Mouse (Mus musculus) forebrain, embryonic 14.5 days (tissue): ENCODE measurements around the gene Ap2a1. TPM values are rescaled to one million over a fixed set of nuclear protein-coding genes. Genes with fewer than 3 reads are reported as not detected.

ENCODE experiments used
- ATAC-seq: fragments of 200-750 bp; cut with Nextera tagmentation; 2 replicates; pipeline ENCODE4 v1.8.0; 2017; ENCODE audit warnings: mild to moderate bottlenecking, moderate library complexity
- DNase-seq: peaks from one replicate; pipeline ENCODE4 v3.0.0-alpha.2; 2015; ENCODE audit warnings: low spot score
- H3K27ac ChIP-seq: fragments of 300-500 bp; sonication (generic); 2 replicates; pipeline ENCODE4 v1.5.1; 2014; ENCODE audit warnings: low read depth, mild to moderate bottlenecking, control low read depth, low read length, moderate library complexity
- H3K27me3 ChIP-seq: fragments of 300-500 bp; sonication (generic); replicated peaks from 2 replicates; pipeline ENCODE4 v1.6.1; 2014; ENCODE audit warnings: low read length, control low read depth, mixed read lengths; ENCODE audit not compliant: control insufficient read depth, insufficient read depth
- H3K36me3 ChIP-seq: fragments of 300-500 bp; sonication (generic); 2 replicates; pipeline ENCODE4 v1.6.1; 2014; ENCODE audit warnings: low read length, control low read depth; ENCODE audit not compliant: control insufficient read depth, insufficient read depth
- H3K4me1 ChIP-seq: fragments of 300-500 bp; sonication (generic); 2 replicates; pipeline ENCODE4 v1.6.1; 2014; ENCODE audit warnings: antibody characterized with exemption, low read length, control low read depth; ENCODE audit not compliant: control insufficient read depth, insufficient read depth
- H3K4me2 ChIP-seq: fragments of 300-500 bp; sonication (generic); 2 replicates; pipeline ENCODE4 v1.6.1; 2014; ENCODE audit warnings: mild to moderate bottlenecking, control low read depth, low read length
- H3K4me3 ChIP-seq: fragments of 300-500 bp; sonication (generic); 2 replicates; pipeline ENCODE4 v1.5.1; 2014; ENCODE audit warnings: low read depth, low read length, control low read depth
- H3K9ac ChIP-seq: fragments of 300-500 bp; sonication (generic); 2 replicates; pipeline ENCODE4 v1.6.1; 2014; ENCODE audit warnings: mild to moderate bottlenecking, low read length, control low read depth, moderate library complexity
- H3K9me3 ChIP-seq: fragments of 300-500 bp; sonication (generic); replicated peaks from 2 replicates; pipeline ENCODE4 v1.6.1; 2016; ENCODE audit warnings: low read length, control low read depth, mixed read lengths; ENCODE audit not compliant: control insufficient read depth
- WGBS: fragments of 180-500 bp; shearing (Covaris S2); extraction: QIAGEN DNeasy Blood & Tissue Kit; methylation state at CpG from one replicate; pipeline ENCODE4 v1.1.7; 2014; 5-methylcytosine and 5-hydroxymethylcytosine counted together
- polyA plus RNA-seq: library from polyadenylated mRNA; unstranded; fragments of >200 nt; fragmentation: Nextera tagmentation; extraction: Ambion mirVana; gene quantifications from 2 replicates; pipeline ENCODE4 v1.2.1, GENCODE M21; 2014

The Ap2a1 gene
- polyA plus RNA-seq, 1 experiment from 2014 or later, result 85.6 TPM

GRCm38 (mm10) chr7:44861429-44861816 is 67.9 kb downstream of the Ap2a1 start:
- Histone ChIP-seq H3K4me1 (peaks cover 20% of the 10 kb centered on the region), H3K4me2 (no peak overlapping the region), H3K9me3 (no peaks in the 10 kb centered on the region), H3K4me3 (no peak overlapping the region), H3K9ac (no peak overlapping the region), H3K27me3 (no peaks in the 10 kb centered on the region), H3K36me3 (peaks cover 52% of the 10 kb centered on the region), H3K27ac (peak overlapping the region; percentile 15; the same call in 1 of the 2 replicates)
- DNase-seq (no peak), ATAC-seq (no peak)
- WGBS, result 82% methylated on average over 14 of the region's 14 CpGs

- Histone ChIP-seq H3K36me3 (peaks cover 46% of the 10 kb centered on the region), H3K4me3 (no peak overlapping the region), H3K9me3 (no peaks in the 10 kb centered on the region), H3K4me2 (no peak overlapping the region), H3K27me3 (no peaks in the 10 kb centered on the region), H3K4me1 (peaks cover 13% of the 10 kb centered on the region), H3K9ac (no peak overlapping the region), H3K27ac (peak overlapping the region; percentile 15; the same call in 1 of the 2 replicates)
- 55% methylated on average over 22 of the region's 22 CpGs for WGBS
- DNase-seq (peak; percentile 75), ATAC-seq (peak; percentile 37)
These were observed 68.5 kb downstream of the Ap2a1 start for GRCm38 (mm10) chr7:44860576-44861428.

GRCm38 (mm10) chr7:44859896-44860295 is 69.4 kb downstream of the Ap2a1 start:
- Histone ChIP-seq H3K27ac (no peak overlapping the region), H3K36me3 (peaks cover 37% of the 10 kb centered on the region), H3K9ac (no peak overlapping the region), H3K4me2 (no peak overlapping the region), H3K9me3 (no peaks in the 10 kb centered on the region), H3K27me3 (no peaks in the 10 kb centered on the region), H3K4me1 (peaks cover 15% of the 10 kb centered on the region), H3K4me3 (no peak overlapping the region)
- no peak for DNase-seq
- 90% methylated on average over 11 of the region's 11 CpGs for WGBS
- ATAC-seq, result no peak

GRCm38 (mm10) chr7:44857905-44858304 is 71.4 kb downstream of the Ap2a1 start:
- Histone ChIP-seq H3K9me3 (no peaks in the 10 kb centered on the region), H3K27ac (no peak overlapping the region), H3K27me3 (no peaks in the 10 kb centered on the region), H3K9ac (peak overlapping the region; percentile 84), H3K4me1 (peaks cover 26% of the 10 kb centered on the region), H3K36me3 (peaks cover 21% of the 10 kb centered on the region), H3K4me3 (peak overlapping the region; percentile 72), H3K4me2 (peak overlapping the region; percentile 86)
- DNase-seq (no peak), ATAC-seq (no peak)
- 30% methylated on average over 8 of the region's 8 CpGs for WGBS

- Histone ChIP-seq H3K27me3 (no peaks in the 10 kb centered on the region), H3K36me3 (peaks cover 19% of the 10 kb centered on the region), H3K4me1 (peaks cover 26% of the 10 kb centered on the region), H3K4me2 (peak within 1 kb of the TSS; percentile 86), H3K4me3 (peak within 1 kb of the TSS; percentile 72), H3K9ac (peak within 1 kb of the TSS; percentile 84), H3K27ac (peak within 1 kb of the TSS; percentile 87), H3K9me3 (no peaks in the 10 kb centered on the region)
- under 1% methylated on average over 31 of the region's 32 CpGs for WGBS
- peak; percentile 96 for DNase-seq
- ATAC-seq, result peak; percentile 73
These were observed 72.2 kb downstream of the Ap2a1 start, which contains the start of gene Pnkp for GRCm38 (mm10) chr7:44857042-44857552. Gene Pnkp (plus strand): TSS chr7:44857139.

GRCm38 (mm10) chr7:44856265-44856916 is 72.9 kb downstream of the Ap2a1 start:
- ATAC-seq, result no peak

GRCm38 (mm10) chr7:44855036-44855435 is 74.3 kb downstream of the Ap2a1 start:
- H3K27ac ChIP-seq, result peak overlapping the region; percentile 85
- ATAC-seq (no peak), DNase-seq (no peak)
- no peaks in the 10 kb centered on the region for H3K27me3 ChIP-seq
- peaks cover 33% of the 10 kb centered on the region for H3K4me1 ChIP-seq
- H3K36me3 ChIP-seq, result peaks cover 10% of the 10 kb centered on the region; the same call in 1 of the 2 replicates
- peak overlapping the region; percentile 36 for H3K4me3 ChIP-seq
- H3K4me2 ChIP-seq, result peak overlapping the region; percentile 76
- no peaks in the 10 kb centered on the region for H3K9me3 ChIP-seq
- peak overlapping the region; percentile 74 for H3K9ac ChIP-seq
- whole genome bisulfite sequencing, result 35% methylated on average over 10 of the region's 10 CpGs

More at GRCm38 (mm10) chr7:44856265-44856916, 72.9 kb downstream of the Ap2a1 start:
- H3K4me2 ChIP-seq, result peak overlapping the region; percentile 86
- no peaks in the 10 kb centered on the region for H3K27me3 ChIP-seq
- H3K27ac ChIP-seq, result peak overlapping the region; percentile 87
- H3K4me3 ChIP-seq, result peak overlapping the region; percentile 72
- H3K9ac ChIP-seq, result peak overlapping the region; percentile 84
- H3K4me1 ChIP-seq, result peaks cover 26% of the 10 kb centered on the region
- DNase-seq, result no peak
- no peaks in the 10 kb centered on the region for H3K9me3 ChIP-seq
- H3K36me3 ChIP-seq, result peaks cover 12% of the 10 kb centered on the region; the same call in 1 of the 2 replicates
- WGBS, result 69% methylated on average over 9 of the region's 9 CpGs

GRCm38 (mm10) chr7:44854356-44855031 is 74.8 kb downstream of the Ap2a1 start:
- Histone ChIP-seq H3K4me2 (peak overlapping the region; percentile 76), H3K4me3 (peak overlapping the region; percentile 36), H3K9ac (peak overlapping the region; percentile 74), H3K36me3 (peaks cover 10% of the 10 kb centered on the region; the same call in 1 of the 2 replicates), H3K4me1 (peaks cover 33% of the 10 kb centered on the region), H3K27me3 (no peaks in the 10 kb centered on the region), H3K27ac (peak overlapping the region; percentile 85), H3K9me3 (no peaks in the 10 kb centered on the region)
- ATAC-seq (peak; percentile 22), DNase-seq (peak; percentile 73)
- 2% methylated on average over 45 of the region's 45 CpGs for WGBS
